Mouse (Mus musculus): ENCODE measurements around the gene Tagln2. TPM values are rescaled to one million over a fixed set of nuclear protein-coding genes. Genes with fewer than 3 reads are reported as not detected.

The Tagln2 gene
- polyA plus RNA-seq, 1 experiment = 393 TPM

DNA sequence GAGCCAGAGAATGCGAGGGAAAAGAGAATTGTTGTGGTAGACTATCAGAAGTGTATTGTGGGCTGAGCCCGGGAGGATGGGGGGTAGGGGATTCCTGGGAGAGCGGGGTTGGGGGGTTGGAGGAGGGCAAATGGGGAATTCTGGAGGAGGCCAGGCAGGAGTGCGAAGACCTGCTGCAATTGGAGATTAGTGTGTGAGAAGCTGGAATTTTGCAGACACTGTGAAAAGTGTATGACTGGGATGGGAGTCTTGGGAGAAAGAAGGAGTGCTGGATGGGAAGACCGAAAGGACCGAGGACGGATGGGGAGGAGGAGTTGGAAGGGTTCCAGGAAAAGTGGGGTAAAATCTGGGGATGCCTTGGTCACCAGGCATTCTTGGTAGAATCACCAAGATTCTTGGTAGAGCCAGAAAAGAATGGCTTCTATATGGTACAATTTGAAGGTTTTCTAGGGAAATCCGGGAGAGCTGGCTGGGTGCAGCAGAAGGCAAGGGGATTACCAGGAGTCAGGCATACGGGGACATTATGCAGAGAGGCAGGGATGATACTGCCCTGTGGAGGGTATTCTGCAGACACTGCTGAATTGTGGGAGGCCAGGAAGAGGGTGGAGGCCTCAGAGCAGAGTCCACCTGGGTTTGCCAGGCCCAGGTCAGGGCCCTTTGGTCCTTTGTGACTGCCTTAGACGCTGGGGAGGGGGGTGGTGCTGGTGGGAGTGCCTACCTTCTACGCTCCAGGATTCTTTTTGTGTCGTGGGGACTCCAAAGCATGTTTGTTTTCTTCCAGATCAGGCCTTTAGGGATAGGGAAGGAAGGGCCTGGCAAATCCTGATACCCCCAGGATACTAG lies 17.1 kb upstream of the Tagln2 start:
- Histone ChIP-seq H3ac (ENCODE audit: control insufficient read depth, insufficient read length) (no peak overlapping the region), H3K4me3 (peak overlapping the region; percentile 29), H3K4me2 (ENCODE audit: low read depth) (peak overlapping the region; percentile 96), H3K79me2 (ENCODE audit: control insufficient read depth, insufficient read depth) (no peaks in the 10 kb centered on the region), H3K27me3 (ENCODE audit: control insufficient read depth, insufficient read depth, insufficient read length) (no peaks in the 10 kb centered on the region), H3K36me3 (ENCODE audit: control insufficient read depth, insufficient read depth) (no peaks in the 10 kb centered on the region)
- TF ChIP-seq CEBPB (IDR thresholded peaks at IDR 0.05; ENCODE audit: insufficient read depth, poor library complexity, severe bottlenecking) = no peak
- no peak for TF ChIP-seq MYOD1 (IDR thresholded peaks at IDR 0.05; ENCODE audit: control insufficient read depth in 1 of 3, insufficient read length in 2 of 3, low read depth in 2 of 3)
- TF ChIP-seq TCF3 (IDR thresholded peaks at IDR 0.05; ENCODE audit: insufficient read length, low read depth) = no peak
- TF ChIP-seq E2F4 (IDR thresholded peaks at IDR 0.05; ENCODE audit: insufficient read depth) = no peak
- no peak for TF ChIP-seq POLR2A (IDR thresholded peaks at IDR 0.05; ENCODE audit: insufficient read length, low read depth)
- TF ChIP-seq REST (IDR thresholded peaks at IDR 0.05; ENCODE audit: insufficient read depth, insufficient read length) = no peak
- no peak for TF ChIP-seq SRF (IDR thresholded peaks at IDR 0.05; ENCODE audit: control insufficient read depth, insufficient read length, low read depth)
- TF ChIP-seq POLR2AphosphoS2 (IDR thresholded peaks at IDR 0.05; ENCODE audit: insufficient read length, low read depth) = no peak
- TF ChIP-seq MYOG (IDR thresholded peaks at IDR 0.05; ENCODE audit: control insufficient read depth in 1 of 3, insufficient read depth in 1 of 3, insufficient read length in 2 of 3, low read depth in 2 of 3) = no peak
- no peak for TF ChIP-seq USF1 (IDR thresholded peaks at IDR 0.05; ENCODE audit: low read depth)
- TF ChIP-seq TCF12 (IDR thresholded peaks at IDR 0.05; ENCODE audit: insufficient read depth, poor library complexity, severe bottlenecking) = no peak
- no peak for TF ChIP-seq MAX (IDR thresholded peaks at IDR 0.05; ENCODE audit: low read depth)

DNA sequence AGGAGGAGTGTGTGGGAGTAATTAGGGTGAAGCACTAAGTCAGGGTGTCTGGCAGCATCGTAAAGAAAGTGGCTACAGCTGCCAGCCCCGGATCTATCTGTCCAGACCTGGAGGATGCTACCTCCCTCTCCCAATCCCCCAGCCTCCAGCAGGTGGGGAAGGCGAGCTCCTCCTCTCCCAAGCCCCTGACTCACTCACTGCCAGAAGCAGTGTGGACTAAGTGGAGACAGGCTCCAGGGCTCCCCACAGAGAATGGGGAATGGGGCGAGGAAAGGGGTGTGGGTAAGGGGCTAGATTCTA lies 16.5 kb upstream of the Tagln2 start:
- Histone ChIP-seq H3K27me3 (ENCODE audit: control insufficient read depth, insufficient read depth, insufficient read length) (no peaks in the 10 kb centered on the region), H3K36me3 (ENCODE audit: control insufficient read depth, insufficient read depth) (no peaks in the 10 kb centered on the region), H3ac (ENCODE audit: control insufficient read depth, insufficient read length) (no peak overlapping the region), H3K4me3 (peak overlapping the region; percentile 29), H3K79me2 (ENCODE audit: control insufficient read depth, insufficient read depth) (no peaks in the 10 kb centered on the region), H3K4me2 (ENCODE audit: low read depth) (no peak overlapping the region)
- TF ChIP-seq MYOD1 (IDR thresholded peaks at IDR 0.05; ENCODE audit: control insufficient read depth in 1 of 3, insufficient read length in 2 of 3, low read depth in 2 of 3) = no peak
- no peak for TF ChIP-seq POLR2A (IDR thresholded peaks at IDR 0.05; ENCODE audit: insufficient read length, low read depth)
- TF ChIP-seq POLR2AphosphoS2 (IDR thresholded peaks at IDR 0.05; ENCODE audit: insufficient read length, low read depth) = no peak
- TF ChIP-seq REST (IDR thresholded peaks at IDR 0.05; ENCODE audit: insufficient read depth, insufficient read length) = no peak
- no peak for TF ChIP-seq SRF (IDR thresholded peaks at IDR 0.05; ENCODE audit: control insufficient read depth, insufficient read length, low read depth)
- TF ChIP-seq TCF12 (IDR thresholded peaks at IDR 0.05; ENCODE audit: insufficient read depth, poor library complexity, severe bottlenecking) = no peak
- TF ChIP-seq TCF3 (IDR thresholded peaks at IDR 0.05; ENCODE audit: insufficient read length, low read depth) = no peak
- no peak for TF ChIP-seq CEBPB (IDR thresholded peaks at IDR 0.05; ENCODE audit: insufficient read depth, poor library complexity, severe bottlenecking)
- TF ChIP-seq MAX (IDR thresholded peaks at IDR 0.05; ENCODE audit: low read depth) = no peak
- TF ChIP-seq MYOG (IDR thresholded peaks at IDR 0.05; ENCODE audit: control insufficient read depth in 1 of 3, insufficient read depth in 1 of 3, insufficient read length in 2 of 3, low read depth in 2 of 3) = no peak
- TF ChIP-seq E2F4 (IDR thresholded peaks at IDR 0.05; ENCODE audit: insufficient read depth) = no peak

DNA sequence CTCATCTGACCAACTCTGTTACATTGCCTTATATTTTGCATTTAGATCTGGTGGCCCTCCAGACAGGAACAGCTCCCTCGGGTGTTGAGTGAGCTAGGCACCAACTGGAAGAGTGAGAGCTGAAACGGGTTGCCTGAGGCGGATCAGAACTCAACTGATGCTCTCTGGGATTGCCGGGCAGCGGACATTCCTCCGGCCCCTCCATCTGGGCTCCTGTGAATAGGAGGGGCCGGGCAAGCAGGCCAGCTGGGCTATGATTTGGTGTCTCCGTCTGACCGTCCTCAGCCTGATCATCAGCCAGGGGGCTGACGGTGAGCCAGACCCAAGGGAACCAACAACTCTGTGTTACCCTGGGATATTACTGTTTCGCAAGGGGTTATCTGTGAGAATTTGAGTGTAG lies 15.6 kb upstream of the Tagln2 start:
- Histone ChIP-seq H3ac (ENCODE audit: control insufficient read depth, insufficient read length) (no peak overlapping the region), H3K4me2 (ENCODE audit: low read depth) (no peak overlapping the region), H3K27me3 (ENCODE audit: control insufficient read depth, insufficient read depth, insufficient read length) (no peaks in the 10 kb centered on the region), H3K4me3 (no peak overlapping the region), H3K36me3 (ENCODE audit: control insufficient read depth, insufficient read depth) (no peaks in the 10 kb centered on the region), H3K79me2 (ENCODE audit: control insufficient read depth, insufficient read depth) (no peaks in the 10 kb centered on the region)
- TF ChIP-seq REST (IDR thresholded peaks at IDR 0.05; ENCODE audit: insufficient read depth, insufficient read length) (no peak), SRF (IDR thresholded peaks at IDR 0.05; ENCODE audit: control insufficient read depth, insufficient read length, low read depth) (no peak), POLR2AphosphoS2 (IDR thresholded peaks at IDR 0.05; ENCODE audit: insufficient read length, low read depth) (no peak), TCF12 (IDR thresholded peaks at IDR 0.05; ENCODE audit: insufficient read depth, poor library complexity, severe bottlenecking) (no peak), MYOG (IDR thresholded peaks at IDR 0.05; ENCODE audit: control insufficient read depth in 1 of 3, insufficient read depth in 1 of 3, insufficient read length in 2 of 3, low read depth in 2 of 3) (no peak), USF1 (IDR thresholded peaks at IDR 0.05; ENCODE audit: low read depth) (no peak)

DNA sequence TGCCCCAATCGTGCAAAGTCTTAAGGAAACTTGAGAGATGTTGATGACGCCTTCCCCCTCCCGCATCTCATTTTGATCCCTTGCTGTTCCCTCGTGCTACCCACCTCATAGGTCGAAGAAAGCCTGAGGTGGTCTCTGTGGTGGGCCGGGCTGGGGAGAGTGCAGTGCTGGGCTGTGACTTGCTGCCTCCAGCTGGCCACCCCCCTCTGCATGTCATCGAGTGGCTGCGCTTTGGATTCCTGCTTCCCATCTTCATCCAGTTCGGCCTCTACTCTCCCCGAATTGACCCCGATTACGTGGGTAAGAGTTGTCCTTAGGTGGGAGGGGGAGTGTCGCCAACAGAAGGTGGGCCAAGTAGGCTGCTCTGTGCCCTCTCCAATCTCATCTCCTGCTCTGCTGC lies 15.2 kb upstream of the Tagln2 start:
- no peaks in the 10 kb centered on the region for H3K27me3 ChIP-seq (ENCODE audit: control insufficient read depth, insufficient read depth, insufficient read length)
- H3K79me2 ChIP-seq (ENCODE audit: control insufficient read depth, insufficient read depth) = no peaks in the 10 kb centered on the region
- H3K4me3 ChIP-seq = no peak overlapping the region
- TF ChIP-seq USF1 (IDR thresholded peaks at IDR 0.05; ENCODE audit: low read depth) = no peak
- TF ChIP-seq E2F4 (IDR thresholded peaks at IDR 0.05; ENCODE audit: insufficient read depth) = no peak
- no peak for TF ChIP-seq TCF12 (IDR thresholded peaks at IDR 0.05; ENCODE audit: insufficient read depth, poor library complexity, severe bottlenecking)
- TF ChIP-seq TCF3 (IDR thresholded peaks at IDR 0.05; ENCODE audit: insufficient read length, low read depth) = no peak
- H3K4me2 ChIP-seq (ENCODE audit: low read depth) = no peak overlapping the region
- no peaks in the 10 kb centered on the region for H3K36me3 ChIP-seq (ENCODE audit: control insufficient read depth, insufficient read depth)
- no peak overlapping the region for H3ac ChIP-seq (ENCODE audit: control insufficient read depth, insufficient read length)

- Histone ChIP-seq H3K4me2 (ENCODE audit: low read depth) (no peak overlapping the region), H3K36me3 (ENCODE audit: control insufficient read depth, insufficient read depth) (no peaks in the 10 kb centered on the region), H3ac (ENCODE audit: control insufficient read depth, insufficient read length) (no peak overlapping the region), H3K27me3 (ENCODE audit: control insufficient read depth, insufficient read depth, insufficient read length) (no peaks in the 10 kb centered on the region), H3K79me2 (ENCODE audit: control insufficient read depth, insufficient read depth) (no peaks in the 10 kb centered on the region), H3K4me3 (no peak overlapping the region)
- TF ChIP-seq REST (IDR thresholded peaks at IDR 0.05; ENCODE audit: insufficient read depth, insufficient read length) (no peak), MYOG (IDR thresholded peaks at IDR 0.05; ENCODE audit: control insufficient read depth in 1 of 3, insufficient read depth in 1 of 3, insufficient read length in 2 of 3, low read depth in 2 of 3) (no peak), TCF3 (IDR thresholded peaks at IDR 0.05; ENCODE audit: insufficient read length, low read depth) (no peak), POLR2AphosphoS2 (IDR thresholded peaks at IDR 0.05; ENCODE audit: insufficient read length, low read depth) (no peak), USF1 (IDR thresholded peaks at IDR 0.05; ENCODE audit: low read depth) (no peak), TCF12 (IDR thresholded peaks at IDR 0.05; ENCODE audit: insufficient read depth, poor library complexity, severe bottlenecking) (no peak), POLR2A (IDR thresholded peaks at IDR 0.05; ENCODE audit: insufficient read length, low read depth) (no peak), SRF (IDR thresholded peaks at IDR 0.05; ENCODE audit: control insufficient read depth, insufficient read length, low read depth) (no peak), MAX (IDR thresholded peaks at IDR 0.05; ENCODE audit: low read depth) (no peak), E2F4 (IDR thresholded peaks at IDR 0.05; ENCODE audit: insufficient read depth) (no peak), CEBPB (IDR thresholded peaks at IDR 0.05; ENCODE audit: insufficient read depth, poor library complexity, severe bottlenecking) (no peak), MYOD1 (IDR thresholded peaks at IDR 0.05; ENCODE audit: control insufficient read depth in 1 of 3, insufficient read length in 2 of 3, low read depth in 2 of 3) (no peak)
Measured at GRCm38 (mm10) chr1:172485821-172486220, 14.0 kb upstream of the Tagln2 start.
